Mouse (Mus musculus) skeletal muscle tissue, postnatal 0 days (tissue): ENCODE results near the gene Adam6a. TPM values are rescaled to one million over a fixed set of nuclear protein-coding genes. Genes with fewer than 3 reads are reported as not detected.

Experiments
- polyA plus RNA-seq: library from polyadenylated mRNA; unstranded; fragments of >200 nt; fragmentation: Nextera tagmentation; extraction: Ambion mirVana; gene quantifications from 2 replicates; pipeline ENCODE4 v1.2.1, GENCODE M21; 2015

The Adam6a gene
- not detected in 2 replicates for polyA plus RNA-seq

DNA sequence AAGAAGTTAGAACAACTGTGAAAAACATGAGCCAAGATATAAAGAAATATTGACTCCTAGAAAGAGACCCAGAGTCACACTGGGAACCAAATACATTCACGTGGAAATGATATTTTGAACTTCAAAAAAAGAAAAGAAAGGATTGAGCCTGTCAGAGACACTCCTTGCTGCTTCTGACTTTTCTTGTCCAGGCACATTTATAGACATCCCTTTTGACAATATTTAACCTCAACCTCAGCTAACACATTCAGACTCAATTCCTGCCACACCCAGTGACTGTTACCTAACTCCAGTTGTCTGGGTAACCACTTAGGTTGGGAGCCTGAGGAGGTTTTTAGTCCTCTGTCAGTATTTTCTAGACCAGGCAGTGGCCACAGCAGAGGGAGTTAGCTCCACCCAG is at the start of gene Adam6a:
Adam6a (plus strand) TSS at position 301 of the 400 bp plus-strand sequence.

Other genes with a start within 250 kb of the Adam6a start
- not detected in 2 replicates for gene Adam6b, start 54.4 kb upstream of the Adam6a start, polyA plus RNA-seq